Mouse (Mus musculus) heart, adult 2 months (tissue): Measurements from ENCODE around the gene Ndrg4. TPM values are rescaled to one million over a fixed set of nuclear protein-coding genes. Genes with fewer than 3 reads are reported as not detected.
"Not testable (repeated sequence)": the region's sequence is repeated elsewhere in the genome, so short reads cannot be mapped to it uniquely, and the experiment has no call there.

ENCODE experiments used
- DNase-seq, 2 experiments: peaks; one replicate each; pipeline ENCODE4 v3.0.0; 2021
- H3K27ac ChIP-seq: fragments of 200-600 bp; 2 replicates; pipeline ENCODE4 v1.8.1; 2022
- H3K27me3 ChIP-seq: fragments of 200-500 bp; 2 replicates; pipeline ENCODE4 v1.6.1; 2012; ENCODE audit warnings: mild to moderate bottlenecking, low read length, inconsistent platforms, mixed read lengths; ENCODE audit not compliant: control insufficient read depth, insufficient read depth
- H3K36me3 ChIP-seq: fragments of 200-500 bp; 2 replicates; pipeline ENCODE4 v1.6.1; 2012; ENCODE audit warnings: low read length, inconsistent platforms; ENCODE audit not compliant: control insufficient read depth, insufficient read depth
- H3K4me1 ChIP-seq: fragments of 200-500 bp; 2 replicates; pipeline ENCODE4 v1.6.1; 2011; ENCODE audit warnings: low read length; ENCODE audit not compliant: control insufficient read depth, insufficient read depth
- H3K4me3 ChIP-seq: fragments of 200-600 bp; 2 replicates; pipeline ENCODE4 v1.8.1; 2022
- H3K79me2 ChIP-seq: fragments of 200-500 bp; replicated peaks from 2 replicates; pipeline ENCODE4 v1.6.1; 2012; ENCODE audit warnings: mild to moderate bottlenecking, inconsistent platforms, low read length, moderate library complexity, mixed read lengths; ENCODE audit not compliant: control insufficient read depth, insufficient read depth
- H3K9ac ChIP-seq: fragments of 200-500 bp; 2 replicates; pipeline ENCODE4 v1.6.1; 2012; ENCODE audit warnings: low read depth, mild to moderate bottlenecking, control low read depth, inconsistent platforms, low read length, mixed read lengths
- CTCF ChIP-seq: fragments of 200-600 bp; IDR thresholded peaks from 2 replicates; pipeline ENCODE4 v1.8.1; 2022; ENCODE audit warnings: antibody characterized with exemption, mild to moderate bottlenecking, moderate library complexity
- EP300 ChIP-seq: fragments of 200-500 bp; IDR thresholded peaks from 2 replicates; pipeline ENCODE4 v1.6.1; 2011; ENCODE audit warnings: low read depth, low read length, control low read depth; ENCODE audit not compliant: insufficient read depth
- POLR2A ChIP-seq: fragments of 200-500 bp; IDR thresholded peaks from 2 replicates; pipeline ENCODE4 v1.6.1; 2011; ENCODE audit warnings: mild to moderate bottlenecking, low read depth, low read length, control low read depth; ENCODE audit not compliant: insufficient read depth
- WGBS: fragments of 180-500 bp; shearing (Covaris S2); methylation state at CpG from one replicate; pipeline ENCODE4 v1.1.7; 2018; 5-methylcytosine and 5-hydroxymethylcytosine counted together
- intact Hi-C: fragments of 180-260 bp; cut with DNase I; formaldehyde crosslinking; loops from one replicate; pipeline ENCODE4 v1.15.1; 2025
- polyA plus RNA-seq: library from polyadenylated mRNA; depleted of rRNA; stranded (reverse); fragments of >200 nt; gene quantifications from 2 replicates; pipeline ENCODE4 v1.2.3, GENCODE M21; 2012
- total RNA-seq, 2 experiments: library from RNA; stranded (reverse); gene quantifications; 2 replicates each; pipeline ENCODE4 v1.2.3; 2021

Ndrg4 gene
- total and polyA plus RNA-seq, 3 experiments, result 147 to 528 (median 152) TPM

DNA sequence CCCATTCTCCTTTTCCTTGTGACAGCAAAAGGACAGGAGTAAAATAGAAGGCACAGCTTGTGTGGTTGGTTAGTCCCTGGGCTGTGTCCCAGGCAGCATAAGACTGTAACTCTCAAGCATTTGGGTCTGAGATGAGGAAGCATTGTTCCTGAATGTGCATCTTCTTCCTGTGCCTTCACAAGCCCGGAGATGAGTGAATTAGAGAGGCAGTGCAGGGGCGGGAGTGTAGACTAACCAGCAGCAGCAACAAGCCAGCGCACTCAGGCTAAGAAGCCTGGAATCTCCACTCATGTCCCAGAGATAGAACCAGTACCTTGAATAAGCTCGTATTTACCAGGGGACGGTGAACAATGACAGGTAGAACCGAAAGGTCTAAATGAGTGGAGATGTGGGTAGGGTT lies 15.2 kb upstream of the Ndrg4 start:
- Histone ChIP-seq H3K4me3 (no peak overlapping the region), H3K9ac (no peak overlapping the region), H3K79me2 (no peaks in the 10 kb centered on the region), H3K27me3 (no peaks in the 10 kb centered on the region), H3K36me3 (no peaks in the 10 kb centered on the region), H3K27ac (no peak overlapping the region), H3K4me1 (no peaks in the 10 kb centered on the region)
- intact Hi-C loops, result no loop called here
- TF ChIP-seq POLR2A (no peak), CTCF (no peak), EP300 (no peak)
- DNase-seq, result no peak
- WGBS, result 81% methylated on average over 6 of the region's 6 CpGs

GRCm38 (mm10) chr8:95662885-95663598 lies 13.7 kb upstream of the Ndrg4 start:
- Histone ChIP-seq H3K4me1 (no peaks in the 10 kb centered on the region), H3K27me3 (no peaks in the 10 kb centered on the region), H3K9ac (no peak overlapping the region), H3K27ac (no peak overlapping the region), H3K79me2 (no peaks in the 10 kb centered on the region), H3K4me3 (no peak overlapping the region), H3K36me3 (no peaks in the 10 kb centered on the region)
- WGBS, result 71% methylated on average over 7 of the region's 7 CpGs
- TF ChIP-seq POLR2A (no peak), CTCF (no peak), EP300 (no peak)
- DNase-seq, result no peak
- intact Hi-C loops, result no loop called here

- H3K4me1 ChIP-seq, result no peaks in the 10 kb centered on the region
- H3K27ac ChIP-seq, result no peak overlapping the region
- H3K4me3 ChIP-seq, result no peak overlapping the region
- 62% methylated on average over 4 of the region's 4 CpGs for WGBS
- H3K79me2 ChIP-seq, result no peaks in the 10 kb centered on the region
- H3K9ac ChIP-seq, result no peak overlapping the region
- H3K27me3 ChIP-seq, result no peaks in the 10 kb centered on the region
- no peaks in the 10 kb centered on the region for H3K36me3 ChIP-seq
- no peak for TF ChIP-seq POLR2A
- TF ChIP-seq CTCF, result no peak
- TF ChIP-seq EP300, result no peak
- intact Hi-C loops, result no loop called here
- no peak for DNase-seq
These were observed 13.2 kb upstream of the Ndrg4 start for GRCm38 (mm10) chr8:95663599-95663949.

- WGBS, result 90% methylated on average over 11 of the region's 11 CpGs
These were observed 10.8 kb upstream of the Ndrg4 start for GRCm38 (mm10) chr8:95665813-95666452.

GRCm38 (mm10) chr8:95668163-95668958 lies 8.4 kb upstream of the Ndrg4 start:
- 37% methylated on average over 8 of the region's 8 CpGs for WGBS
- no peaks in the 10 kb centered on the region; the same call in 1 of the 2 replicates for H3K27me3 ChIP-seq
- no peaks in the 10 kb centered on the region for H3K4me1 ChIP-seq
- no peak overlapping the region for H3K27ac ChIP-seq
- no peak overlapping the region for H3K4me3 ChIP-seq
- H3K9ac ChIP-seq, result no peak overlapping the region
- DNase-seq, result no peak
- TF ChIP-seq CTCF (no peak), POLR2A (no peak), EP300 (no peak)
- intact Hi-C loops, result no loop called here
- no peaks in the 10 kb centered on the region for H3K79me2 ChIP-seq
- H3K36me3 ChIP-seq, result no peaks in the 10 kb centered on the region

More at GRCm38 (mm10) chr8:95665813-95666452, 10.8 kb upstream of the Ndrg4 start:
- H3K27me3 ChIP-seq, H3K79me2 ChIP-seq, intact Hi-C loops, H3K36me3 ChIP-seq, H3K4me3 ChIP-seq, H3K4me1 ChIP-seq, H3K27ac ChIP-seq, DNase-seq, H3K9ac ChIP-seq: not testable (repeated sequence)

DNA sequence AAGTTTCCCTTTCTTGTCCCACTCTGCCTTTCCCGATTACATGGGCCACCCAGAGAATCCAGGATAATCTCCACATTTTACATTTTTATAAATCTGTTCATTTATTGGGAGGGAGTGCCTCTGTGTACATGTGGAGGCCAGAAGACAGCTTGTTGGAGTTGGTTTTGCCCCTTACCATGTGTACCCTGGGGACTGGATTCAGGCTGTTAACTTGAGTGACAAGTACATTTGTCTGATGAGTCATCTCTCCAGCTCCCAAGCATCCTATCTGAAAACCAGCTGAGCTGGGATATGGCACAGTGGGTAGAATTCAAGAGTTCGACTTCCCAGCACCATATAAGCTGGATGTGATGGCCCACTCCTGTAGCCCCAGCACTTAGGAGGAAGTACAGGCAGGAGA lies 6.8 kb upstream of the Ndrg4 start:
- H3K9ac ChIP-seq, result no peak overlapping the region
- no peak overlapping the region for H3K27ac ChIP-seq
- 69% methylated on average over 2 of the region's 2 CpGs for WGBS
- no peaks in the 10 kb centered on the region for H3K79me2 ChIP-seq
- no peak for DNase-seq
- no peak overlapping the region for H3K4me3 ChIP-seq
- H3K36me3 ChIP-seq, result no peaks in the 10 kb centered on the region
- TF ChIP-seq CTCF (no peak), EP300 (no peak), POLR2A (no peak)
- H3K27me3 ChIP-seq, result no peaks in the 10 kb centered on the region; the same call in 1 of the 2 replicates
- H3K4me1 ChIP-seq, result no peaks in the 10 kb centered on the region
- intact Hi-C loops, result no loop called here
